ENCODE assay signal across 8 mouse cellular contexts in the genomic region with DNA sequence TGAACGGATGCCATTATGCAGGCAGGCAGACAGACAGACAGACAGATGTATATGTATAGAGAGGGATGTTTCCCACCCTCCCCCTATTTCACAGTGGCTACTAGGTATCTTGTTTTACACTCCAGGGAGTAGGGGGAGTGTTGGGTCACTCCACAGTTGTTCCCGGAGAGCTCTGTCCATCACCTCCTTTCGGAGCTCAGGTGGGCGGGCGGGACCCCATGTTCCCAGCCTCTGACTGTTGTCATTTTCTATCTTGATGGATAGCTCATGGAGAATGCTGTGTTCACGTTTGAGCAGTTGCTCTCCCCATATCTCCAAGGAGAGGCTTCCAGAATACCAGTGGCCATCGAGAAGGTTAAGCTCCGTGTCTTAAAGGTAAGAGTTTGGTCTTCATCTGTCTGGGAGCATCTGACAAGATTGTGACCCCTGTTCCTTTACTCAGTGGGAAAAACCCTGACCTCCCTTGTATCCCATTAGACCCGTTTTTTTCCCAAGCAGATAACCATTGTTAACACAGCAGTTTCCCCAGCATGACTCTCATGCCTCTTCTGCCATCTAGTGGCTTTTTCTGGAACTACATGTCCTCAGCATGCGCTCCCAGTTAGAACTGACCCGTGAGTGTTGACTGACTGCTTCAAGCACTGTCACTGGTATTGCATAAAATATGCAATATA. TPM values are rescaled to one million over a fixed set of nuclear protein-coding genes. Genes with fewer than 3 reads are reported as not detected.
DNase-seq lines count a peak whose midpoint lies in the region; ATAC-seq and TF ChIP-seq lines count a peak whose summit lies in the region.

No protein-coding gene starts in this region.

- intact Hi-C loops in left cerebral cortex, adult 2 months (cut with DNase I) = loop anchor here (1.0 to 10.0 kb wide), 4 partner anchors 142 to 671 kb away; no protein-coding TSS in a partner anchor

- TF ChIP-seq CTCF in left cerebral cortex, adult 2 months (IDR thresholded peaks at IDR 0.05) = peak; percentile 100

- no peak overlapping the region for H3K27ac ChIP-seq in left cerebral cortex, adult 2 months

- peak; percentile 93 for ATAC-seq in megakaryocyte progenitor cell, adult 5-6 weeks (replicated peaks; ENCODE audit: poor library complexity)

- DNase-seq in adrenal gland, adult 18-20 months (ENCODE audit: low spot score in 2 of 2) = peak; percentile 73 to 90
- peak; percentile 91 for DNase-seq in embryo, embryonic 10 days (ENCODE audit: low spot score)
- DNase-seq in gastrocnemius, postnatal 10 days = peak; percentile 74
- DNase-seq in hindlimb bud, embryonic 11.5 days (ENCODE audit: extremely low spot score, low read depth, low spot score) = peak; percentile 96
- peak; percentile 79 to 84 for DNase-seq in left cerebral cortex, adult 2 months (ENCODE audit: extremely low spot score in 1 of 2, low spot score in 2 of 2)
- DNase-seq in right cerebral cortex, postnatal 14 days = peak; percentile 68
- DNase-seq in yolk sac, embryonic 10.5 days (ENCODE audit: low spot score) = peak; percentile 79

- no peak overlapping the region for H3K4me3 ChIP-seq in left cerebral cortex, adult 2 months

RNA-seq across cellular contexts. Expression of gene Edem3, which starts 49.3 kb away (rescaled TPM):
- total RNA-seq in adrenal gland, adult 18-20 months (2021) = 100 to 1,000 TPM in 1 of 2 experiments, 10 to 100 TPM in 1; 57.6 to 146 TPM
- 10 to 100 TPM; 29.8 to 31.0 TPM for total RNA-seq in gastrocnemius, postnatal 10 days (2021)
- 10 to 100 TPM; 38.0 to 39.6 TPM for total RNA-seq in left cerebral cortex, adult 2 months (2021)
- 20.5 and 21.1 TPM in 2 replicates for total RNA-seq in megakaryocyte progenitor cell, adult 5-6 weeks (2015)
- 30.3 and 36.6 TPM in 2 replicates for total RNA-seq in megakaryocyte progenitor cell, adult 5-6 weeks (2017)
